Mouse (Mus musculus): ENCODE data around the gene Nr5a2.
A peak's percentile ranks its signal among the peaks of the same experiment; 100 is the strongest.
"Not testable (repeated sequence)": the region's sequence is repeated elsewhere in the genome, so short reads cannot be mapped to it uniquely, and the experiment has no call there.

Gene Nr5a2

DNA sequence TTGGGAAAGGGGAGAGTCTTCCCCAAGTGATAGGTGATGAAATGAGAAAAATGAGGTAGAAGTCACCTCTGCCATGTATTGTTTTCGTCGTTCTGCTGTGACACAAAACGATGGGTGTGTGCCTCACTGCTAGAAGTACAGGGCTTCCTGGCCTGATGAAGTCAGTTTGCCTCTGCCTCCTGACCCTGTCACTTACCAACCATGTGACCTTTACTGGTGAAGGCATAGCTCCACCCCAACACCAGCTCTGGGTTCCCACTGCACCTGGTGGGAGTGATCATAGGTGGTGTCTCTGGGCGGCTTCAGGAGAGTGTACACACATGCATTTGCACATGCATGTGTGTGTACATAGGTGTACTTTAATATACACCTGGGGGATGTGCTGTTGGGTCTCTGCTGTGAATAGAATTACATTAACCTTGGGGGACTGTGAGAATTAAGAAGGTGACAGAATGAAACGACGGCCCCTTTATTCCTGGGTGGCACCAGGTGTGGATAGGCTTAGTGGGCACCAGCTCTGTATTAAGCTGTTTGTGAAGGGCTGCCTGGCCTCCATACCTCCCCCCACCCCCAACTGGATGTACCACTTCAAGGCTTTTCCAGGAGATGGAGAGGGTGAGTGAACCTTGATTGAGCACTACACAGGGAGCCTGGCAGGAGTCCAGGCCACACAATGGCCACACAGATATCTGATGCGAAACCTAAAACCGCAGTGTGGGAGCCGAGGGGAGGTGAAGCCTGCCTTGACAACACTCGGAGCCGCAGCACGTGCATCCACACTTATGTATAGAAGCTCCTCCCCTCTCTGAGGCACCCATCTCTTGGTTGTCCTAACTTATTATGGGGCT is 127.7 kb downstream of the Nr5a2 start:
- DNase-seq = peak; percentile 22 to 40

DNA sequence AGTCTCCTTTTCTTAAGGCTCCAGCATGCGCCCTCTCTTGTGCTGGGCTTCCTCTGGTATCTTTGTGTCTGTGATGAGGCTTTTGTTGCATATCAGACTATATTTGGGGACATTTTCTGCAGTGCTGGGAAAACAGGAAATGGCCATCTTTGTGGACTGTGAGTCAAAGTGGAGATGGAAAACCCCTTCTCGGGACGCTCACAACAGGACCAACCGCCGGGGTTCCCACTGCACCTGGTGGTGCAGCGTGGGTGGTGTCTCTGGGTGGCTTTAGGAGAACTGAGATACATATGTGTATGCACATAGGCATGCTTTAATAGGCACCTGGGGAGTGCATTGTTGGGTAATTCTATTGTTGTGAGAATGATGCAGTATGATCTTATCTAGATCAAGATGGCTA is 129.3 kb downstream of the Nr5a2 start:
- DNase-seq = no peak

DNA sequence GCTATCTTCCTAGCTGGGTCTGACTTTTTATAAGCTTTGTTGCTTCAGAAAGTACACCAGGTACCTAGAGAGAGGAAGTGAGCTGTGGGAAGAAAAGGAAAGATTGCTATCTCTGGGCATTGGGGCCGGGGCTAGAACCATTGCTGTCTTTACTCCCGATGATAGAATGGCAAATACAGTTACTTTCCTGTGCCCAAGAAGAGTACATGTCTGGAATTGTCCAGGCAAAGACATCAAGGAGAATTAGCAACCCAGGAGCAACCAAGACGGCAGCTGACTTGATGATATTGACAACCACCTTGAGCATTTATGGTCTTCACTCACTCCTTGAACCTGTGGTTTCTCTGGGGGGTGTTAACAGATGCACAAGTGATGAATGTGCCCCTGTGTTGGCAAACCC is 130.3 kb downstream of the Nr5a2 start:
- DNase-seq = no peak

GRCm38 (mm10) chr1:136823897-136824296 is 136.4 kb downstream of the Nr5a2 start:
- no peak for DNase-seq

DNA sequence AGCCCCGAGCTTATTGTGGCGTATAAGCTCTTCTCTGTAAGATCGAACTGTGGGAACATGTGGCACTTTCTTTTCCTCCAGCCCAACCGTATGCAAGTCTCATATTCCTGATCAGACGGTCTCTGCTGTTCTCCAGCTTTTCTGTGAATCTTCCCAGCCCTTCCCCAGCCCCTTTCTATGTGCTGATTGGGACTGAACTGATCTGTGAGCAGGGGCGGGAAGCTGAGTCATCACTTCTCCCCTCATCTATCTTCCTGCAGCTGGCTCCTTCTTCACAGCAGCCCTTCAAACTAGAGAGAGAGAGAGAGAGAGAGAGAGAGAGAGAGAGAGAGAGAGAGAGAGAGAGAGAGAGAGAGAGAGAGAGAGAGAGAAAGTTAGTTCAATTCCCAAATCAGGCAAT is 159.6 kb downstream of the Nr5a2 start:
- no peak for DNase-seq

GRCm38 (mm10) chr1:136796361-136797090 is 163.7 kb downstream of the Nr5a2 start:
- no peak for DNase-seq

- not testable (repeated sequence) for DNase-seq
These were observed 167.0 kb downstream of the Nr5a2 start for GRCm38 (mm10) chr1:136792957-136793883.

Measured in cerebellum, postnatal 10 days (tissue).